Mouse (Mus musculus) adrenal gland, adult 18-20 months (tissue): Measurements from ENCODE around the gene Mmel1. TPM values are rescaled to one million over a fixed set of nuclear protein-coding genes. Genes with fewer than 3 reads are reported as not detected.

ENCODE experiments used
- DNase-seq, 2 experiments: peaks; one replicate each; pipeline ENCODE4 v3.0.0; 2021 to 2022; ENCODE audit warnings: low spot score in 2 of 2
- total RNA-seq, 2 experiments: library from RNA; stranded (reverse); gene quantifications; 1 replicate in 1 of 2; 2 replicates in 1 of 2; pipeline ENCODE4 v1.2.3; 2021

Mmel1 gene
- total RNA-seq, 2 experiments from 2014 or later = 0.19 to 3.8 TPM

- DNase-seq = no peak
These were observed 33.0 kb downstream of the Mmel1 start for GRCm38 (mm10) chr4:154902371-154902770.

GRCm38 (mm10) chr4:154904185-154905071 lies 35.0 kb downstream of the Mmel1 start:
- peak in 1 of 2 experiments; percentile 38 for DNase-seq

GRCm38 (mm10) chr4:154907833-154908232 lies 38.4 kb downstream of the Mmel1 start:
- DNase-seq = peak; percentile 54 to 57

GRCm38 (mm10) chr4:154908490-154908889 lies 39.1 kb downstream of the Mmel1 start:
- no peak for DNase-seq

GRCm38 (mm10) chr4:154910606-154911522 lies 41.5 kb downstream of the Mmel1 start:
- no peak for DNase-seq

GRCm38 (mm10) chr4:154911644-154912043 lies 42.3 kb downstream of the Mmel1 start:
- DNase-seq = no peak

- DNase-seq = no peak
These were observed 44.5 kb downstream of the Mmel1 start for GRCm38 (mm10) chr4:154913845-154914244.

- no peak for DNase-seq
These were observed 44.9 kb downstream of the Mmel1 start for GRCm38 (mm10) chr4:154914252-154914651.

GRCm38 (mm10) chr4:154914707-154915106 lies 45.3 kb downstream of the Mmel1 start:
- DNase-seq = no peak

- no peak for DNase-seq
These were observed 45.9 kb downstream of the Mmel1 start for GRCm38 (mm10) chr4:154915286-154915685.

GRCm38 (mm10) chr4:154916662-154917061 lies 47.3 kb downstream of the Mmel1 start:
- DNase-seq = no peak

GRCm38 (mm10) chr4:154922291-154922690 lies 52.9 kb downstream of the Mmel1 start:
- no peak for DNase-seq

- no peak for DNase-seq
These were observed 53.5 kb downstream of the Mmel1 start for GRCm38 (mm10) chr4:154922931-154923330.

- DNase-seq = no peak
These were observed 56.0 kb downstream of the Mmel1 start for GRCm38 (mm10) chr4:154925413-154925812.

GRCm38 (mm10) chr4:154926969-154927898 lies 57.8 kb downstream of the Mmel1 start:
- no peak for DNase-seq

GRCm38 (mm10) chr4:154927899-154928337 lies 58.5 kb downstream of the Mmel1 start:
- no peak for DNase-seq

GRCm38 (mm10) chr4:154928395-154929087 lies 59.2 kb downstream of the Mmel1 start, which contains the start of gene Tnfrsf14:
Tnfrsf14 (minus strand) TSS chr4:154928563.
- peak in 1 of 2 experiments; percentile 6 for DNase-seq

- no peak for DNase-seq
These were observed 59.8 kb downstream of the Mmel1 start for GRCm38 (mm10) chr4:154929088-154929660.

GRCm38 (mm10) chr4:154933306-154933907 lies 64.0 kb downstream of the Mmel1 start:
- DNase-seq = no peak
